Mouse (Mus musculus): ENCODE measurements around the gene Arf4.
A peak's percentile ranks its signal among the peaks of the same experiment; 100 is the strongest.

The Arf4 gene

DNA sequence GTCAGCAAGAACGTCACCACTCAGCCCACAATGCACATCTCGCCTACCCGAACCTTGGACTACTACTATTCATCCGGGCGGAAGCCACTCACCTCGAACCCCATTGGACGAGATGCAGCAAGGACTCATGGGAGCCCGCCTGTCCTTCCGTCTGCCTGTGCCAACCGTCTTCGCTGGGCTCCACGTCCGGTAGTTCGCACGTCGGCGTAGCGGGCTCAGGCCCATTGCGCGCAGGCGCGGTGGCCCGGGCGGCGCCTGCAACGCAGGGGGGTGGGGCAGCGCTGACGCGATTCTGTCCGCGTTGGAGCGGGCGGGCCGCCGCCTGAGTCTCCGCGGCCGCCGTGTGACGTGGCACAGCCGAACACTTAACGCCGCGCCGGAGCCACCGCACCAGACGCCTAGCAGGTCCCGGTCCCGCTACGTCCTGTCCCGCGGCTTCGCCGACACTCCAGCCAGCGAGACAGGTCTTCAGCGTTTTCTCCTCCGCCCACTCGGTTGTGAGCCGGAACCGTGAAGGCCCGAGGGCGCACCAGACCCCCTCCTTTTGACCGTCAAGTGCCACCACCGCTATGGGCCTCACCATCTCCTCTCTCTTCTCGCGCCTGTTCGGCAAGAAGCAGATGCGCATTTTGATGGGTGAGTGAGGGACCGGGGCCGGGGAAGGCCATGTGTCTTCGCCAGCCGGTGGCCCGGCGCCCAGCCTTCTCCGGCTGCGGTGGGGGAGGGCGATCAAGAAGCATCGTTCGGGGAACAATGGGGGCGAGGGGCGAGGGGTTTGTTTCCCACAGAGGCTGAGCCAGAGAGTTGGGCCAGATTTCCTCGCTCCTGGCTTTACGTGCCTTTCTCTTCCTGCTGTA is at the start of gene Arf4:
TSS of gene Arf4 (plus strand) at position 224 of the 857 bp plus-strand sequence.
- DNase-seq (ENCODE audit: low spot score), result peak; percentile 94

DNA sequence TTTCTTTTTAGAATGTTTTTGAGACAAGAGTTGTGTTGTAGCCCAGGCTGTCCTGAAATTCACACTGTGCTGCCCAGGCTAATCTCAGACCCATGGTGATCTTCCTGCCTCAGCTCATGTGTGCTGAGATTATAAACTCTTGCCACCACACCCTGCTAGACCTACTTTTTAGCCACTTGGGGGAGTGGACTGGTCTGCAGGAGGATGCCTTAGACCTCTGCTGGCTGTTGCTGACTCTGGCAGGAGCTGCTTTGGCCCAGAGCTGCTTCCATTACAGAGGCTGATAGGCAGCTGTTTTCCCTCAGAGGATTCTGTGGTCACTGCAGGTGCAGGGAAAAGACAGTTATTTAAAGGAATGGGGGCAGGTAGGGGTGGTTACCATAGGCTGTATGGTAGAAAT is 46.5 kb upstream of the Arf4 start:
- no peak for DNase-seq (ENCODE audit: low spot score)

DNA sequence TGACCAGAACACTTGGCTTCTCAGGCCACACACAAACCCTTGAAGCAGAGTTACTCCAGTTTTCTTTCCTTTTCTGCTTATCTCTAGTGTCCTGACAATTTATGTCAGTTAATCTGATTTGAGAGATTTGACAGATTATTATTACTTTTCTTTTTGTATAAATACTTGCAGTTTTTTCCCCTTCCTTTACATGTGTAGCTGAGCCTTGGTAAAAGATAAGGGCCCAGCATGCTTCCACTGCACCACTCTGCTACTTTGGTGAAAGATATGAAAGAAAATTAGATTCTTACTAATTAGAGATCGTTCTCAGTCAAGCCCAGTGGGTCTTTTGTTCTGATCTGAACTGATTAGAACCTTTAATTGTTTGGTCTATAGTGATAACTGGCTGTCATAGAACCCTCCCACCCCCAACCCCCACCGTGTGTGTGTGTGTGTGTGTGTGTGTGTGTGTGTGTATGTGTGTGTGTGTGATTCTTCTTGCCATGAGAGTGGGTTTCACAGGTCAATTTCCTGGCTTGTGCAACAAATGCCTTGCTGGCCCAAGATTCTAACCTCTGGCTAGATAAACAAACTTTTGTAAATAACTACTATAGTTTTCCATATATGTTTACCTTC is 44.5 kb upstream of the Arf4 start:
- DNase-seq (ENCODE audit: low spot score), result no peak

DNA sequence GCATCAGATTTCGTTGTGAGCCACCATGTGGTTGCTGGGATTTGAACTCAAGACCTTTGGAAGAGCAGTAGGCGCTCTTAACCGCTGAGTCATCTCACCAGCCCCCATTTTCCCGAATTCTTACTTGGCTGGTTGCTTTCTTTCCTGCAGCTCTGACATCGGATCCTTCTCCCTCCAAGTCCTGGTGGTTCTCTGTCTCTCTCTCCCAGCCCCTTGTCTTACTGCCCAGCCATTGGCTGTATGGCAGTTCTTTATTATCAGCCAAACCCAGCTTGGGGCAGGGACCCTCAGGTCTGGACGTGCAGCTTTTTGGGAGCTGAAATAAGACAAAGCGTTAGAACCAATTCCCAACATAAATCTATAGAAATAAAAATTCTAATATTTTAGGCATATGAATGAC is 42.7 kb upstream of the Arf4 start:
- DNase-seq (ENCODE audit: low spot score), result no peak

DNA sequence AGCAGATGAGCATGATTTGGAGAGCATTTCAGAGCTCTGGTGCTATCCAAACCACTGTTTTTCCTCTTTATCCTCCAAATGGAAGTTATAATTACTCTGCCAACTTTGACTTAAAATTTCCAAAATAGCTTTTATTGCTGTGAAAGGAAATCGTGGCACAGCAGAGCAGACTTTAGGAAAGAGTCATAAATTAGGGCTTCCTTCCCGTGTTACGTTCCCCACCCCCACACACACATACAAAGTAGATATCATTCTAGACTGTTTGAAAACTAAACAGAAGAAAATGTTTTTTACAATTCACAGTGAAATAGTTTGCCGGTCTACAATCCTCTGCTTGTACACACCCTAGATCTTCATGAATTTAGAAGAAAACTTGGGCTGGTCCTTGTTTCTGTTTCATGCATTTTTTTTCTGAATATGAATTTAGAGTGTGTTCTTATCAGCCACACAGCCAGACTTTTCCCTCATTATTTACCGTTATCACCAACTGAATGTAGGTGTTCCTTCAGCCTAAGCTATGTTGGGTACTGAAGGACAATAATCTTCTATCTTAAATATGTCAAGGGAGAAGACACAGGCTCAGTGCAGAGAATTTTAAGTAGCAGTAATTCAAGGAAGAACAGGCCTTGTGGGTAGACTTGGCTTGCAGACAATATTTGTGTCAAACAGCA is 42.0 kb upstream of the Arf4 start:
- no peak for DNase-seq (ENCODE audit: low spot score)

DNA sequence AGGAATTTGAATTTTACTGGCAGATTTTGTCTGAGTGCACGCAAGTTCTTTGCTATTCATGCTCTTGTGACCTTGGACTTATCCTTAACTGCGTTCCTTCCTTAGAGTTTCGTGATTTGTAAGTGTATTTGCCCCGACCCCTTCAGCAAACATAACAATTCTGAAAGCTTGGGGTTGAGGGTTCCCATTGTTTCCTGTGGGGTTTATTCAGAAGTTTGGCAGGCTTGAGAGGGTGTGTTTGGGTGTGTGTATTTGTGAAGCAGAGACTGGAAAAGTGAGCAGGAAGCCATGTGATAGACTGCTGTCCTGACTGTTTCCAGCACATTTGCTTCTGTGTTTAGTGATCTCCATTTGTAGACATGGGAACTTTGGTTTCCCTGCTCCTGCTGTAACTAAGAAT is 32.5 kb upstream of the Arf4 start:
- DNase-seq (ENCODE audit: low spot score), result no peak

DNA sequence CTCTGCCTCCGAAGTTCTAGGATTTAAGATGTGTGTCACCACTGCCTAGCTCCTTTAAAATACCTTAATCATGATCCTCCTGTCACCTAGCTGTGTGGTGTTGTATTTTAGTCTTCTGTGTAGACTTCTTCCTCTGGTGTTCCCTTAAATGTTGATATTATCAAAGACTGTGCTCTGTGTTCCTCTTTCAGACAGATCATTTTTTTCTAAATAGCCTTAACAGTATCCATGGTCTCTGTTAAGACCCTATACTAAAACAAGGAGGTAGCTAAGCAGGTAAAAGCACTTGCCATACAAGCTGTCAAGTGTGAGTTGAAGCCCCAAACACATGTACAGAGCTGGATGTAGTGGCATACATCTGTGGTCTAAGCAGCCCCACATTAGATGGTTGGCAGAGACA is 28.2 kb upstream of the Arf4 start:
- no peak for DNase-seq (ENCODE audit: low spot score)

DNA sequence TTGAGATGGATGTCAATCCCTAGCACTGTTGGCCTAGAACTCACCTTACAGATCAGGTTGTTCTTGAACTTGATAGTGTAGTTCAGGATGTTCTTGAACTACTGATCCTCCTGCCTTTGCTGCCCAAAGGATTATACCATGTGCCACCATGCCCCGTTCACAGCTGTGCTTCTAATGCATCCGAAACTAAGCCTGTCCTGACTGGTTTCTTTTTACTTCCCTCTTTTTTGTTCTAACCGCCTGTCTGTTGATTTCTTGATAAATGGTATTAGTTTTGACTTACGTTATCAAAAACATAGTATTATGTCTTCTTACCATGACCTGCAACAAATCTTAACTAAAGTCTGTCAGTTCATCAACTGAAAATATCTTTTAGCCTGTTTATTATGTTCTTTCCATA is 27.2 kb upstream of the Arf4 start:
- DNase-seq (ENCODE audit: low spot score), result no peak

DNA sequence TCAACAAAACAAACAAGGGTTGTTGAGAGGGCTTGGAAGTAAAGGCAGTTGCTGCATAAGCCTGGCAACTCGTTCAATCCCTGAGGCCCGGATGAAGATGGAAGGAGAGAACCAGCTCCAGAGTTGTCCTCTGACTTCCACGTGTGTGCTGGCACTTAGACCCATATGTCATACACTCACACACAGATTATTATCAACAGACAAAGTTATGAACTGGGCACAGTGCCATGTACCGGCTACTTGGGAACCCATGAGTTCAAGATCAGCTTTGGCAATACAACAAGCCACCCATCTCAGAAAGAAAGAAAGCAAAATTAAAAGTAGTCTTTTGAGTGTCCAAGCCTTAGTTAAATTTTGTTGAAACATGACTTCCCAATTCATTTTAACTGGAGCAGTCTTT is 12.6 kb upstream of the Arf4 start:
- DNase-seq (ENCODE audit: low spot score), result no peak

DNA sequence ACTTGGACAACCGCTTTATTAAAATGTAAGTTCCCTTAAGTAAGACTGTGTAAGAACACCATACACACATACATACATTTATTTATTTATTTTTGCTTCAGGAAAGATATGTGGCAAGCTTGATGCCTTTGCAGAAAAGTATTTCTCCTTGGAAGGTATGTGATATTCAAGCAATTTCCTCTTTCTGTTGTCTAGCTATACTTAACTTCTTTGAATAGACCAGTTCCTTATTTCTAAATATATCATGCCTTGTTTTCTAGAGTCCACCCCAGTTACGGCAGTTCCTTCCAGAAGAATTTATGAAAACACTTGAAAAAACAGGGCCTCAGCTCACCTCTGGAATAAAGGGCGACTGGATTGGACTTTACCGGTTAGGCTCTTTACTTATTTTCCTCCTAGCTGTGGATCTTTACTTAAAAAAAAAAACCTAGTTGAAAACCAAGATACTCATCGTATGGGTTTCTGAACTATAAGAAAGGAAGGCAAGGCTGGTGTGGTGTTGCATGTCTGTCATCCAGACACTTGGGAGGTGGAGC is 11.2 kb upstream of the Arf4 start:
- DNase-seq (ENCODE audit: low spot score), result no peak

DNA sequence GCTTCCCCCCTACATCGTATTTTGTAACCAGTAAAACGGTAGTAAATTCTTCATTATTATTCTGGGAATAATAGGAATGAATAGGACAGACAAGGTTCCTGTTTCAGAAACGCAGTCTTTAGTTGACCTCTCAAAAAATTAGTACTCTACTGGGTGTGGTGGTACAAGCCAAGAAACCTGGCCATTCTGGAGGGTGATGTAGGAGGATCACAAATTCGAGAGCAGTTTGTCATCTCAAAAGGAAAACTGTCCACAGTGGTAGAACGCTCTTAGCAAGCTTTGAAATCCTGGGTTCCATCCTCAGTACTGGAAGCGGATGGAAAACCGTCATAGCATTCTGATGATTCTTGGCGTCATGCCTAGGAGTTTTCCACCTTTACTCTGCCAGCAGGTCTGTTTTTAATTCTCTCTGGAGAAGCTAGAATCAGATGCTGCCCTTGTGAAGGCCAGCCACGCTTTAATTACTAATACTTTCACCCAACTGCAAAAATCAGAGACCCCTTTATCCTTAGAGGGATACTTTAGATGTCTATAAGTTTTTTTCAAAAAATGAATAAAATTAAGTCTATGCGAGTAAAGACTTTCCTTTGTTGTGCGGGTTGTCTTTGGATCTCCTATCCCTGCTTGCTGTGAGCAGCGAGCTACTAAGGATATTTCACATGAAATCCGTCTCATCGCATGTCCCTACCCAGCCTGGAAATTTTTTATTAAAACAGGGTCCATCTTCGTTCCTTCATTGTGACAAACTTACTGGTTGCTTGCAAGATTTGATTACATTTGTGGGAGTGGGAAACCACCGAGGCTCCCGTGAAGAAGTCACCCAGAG is 636 bp upstream of the Arf4 start:
- peak; percentile 11 for DNase-seq (ENCODE audit: low spot score)

DNA sequence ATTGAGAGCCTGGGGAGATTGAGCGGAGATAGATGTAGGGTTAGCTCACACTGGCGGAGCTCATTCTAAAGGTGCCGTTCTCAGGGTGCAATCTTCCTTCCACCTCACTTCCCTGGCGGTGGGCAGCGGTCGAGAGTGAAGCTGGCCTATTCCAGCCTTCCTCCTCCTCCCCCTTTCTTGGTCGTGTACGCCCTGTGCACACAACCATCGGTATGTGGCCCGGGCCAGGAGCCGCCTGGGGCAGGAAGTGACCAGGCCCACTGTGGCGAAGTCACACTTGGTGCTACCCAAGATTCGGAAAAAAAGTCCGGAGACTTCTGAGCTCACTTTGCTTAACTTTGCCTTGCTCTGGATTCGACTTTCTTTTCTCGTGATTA is 822 bp downstream of the Arf4 start:
- peak; percentile 59 for DNase-seq (ENCODE audit: low spot score)

DNA sequence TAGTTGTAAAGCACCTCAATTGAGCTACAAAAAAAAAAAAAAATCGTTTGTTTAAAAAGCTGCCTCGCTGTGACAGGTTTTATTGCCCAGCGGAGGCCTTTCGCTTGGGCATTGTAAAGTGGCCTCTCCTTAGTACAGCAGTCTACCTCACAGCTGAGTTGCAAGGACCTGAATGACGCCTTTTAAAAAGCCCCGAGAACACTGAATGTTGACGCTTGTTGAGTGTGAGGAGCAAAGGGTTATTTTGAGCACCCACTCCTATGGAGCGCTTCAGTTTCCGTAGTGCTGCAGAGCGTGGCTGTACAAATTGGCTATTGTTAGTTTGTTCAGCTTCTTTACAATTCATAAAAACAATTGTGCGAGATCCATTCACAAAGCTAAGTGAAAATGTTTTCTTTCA is 1.4 kb downstream of the Arf4 start:
- no peak for DNase-seq (ENCODE audit: low spot score)

DNA sequence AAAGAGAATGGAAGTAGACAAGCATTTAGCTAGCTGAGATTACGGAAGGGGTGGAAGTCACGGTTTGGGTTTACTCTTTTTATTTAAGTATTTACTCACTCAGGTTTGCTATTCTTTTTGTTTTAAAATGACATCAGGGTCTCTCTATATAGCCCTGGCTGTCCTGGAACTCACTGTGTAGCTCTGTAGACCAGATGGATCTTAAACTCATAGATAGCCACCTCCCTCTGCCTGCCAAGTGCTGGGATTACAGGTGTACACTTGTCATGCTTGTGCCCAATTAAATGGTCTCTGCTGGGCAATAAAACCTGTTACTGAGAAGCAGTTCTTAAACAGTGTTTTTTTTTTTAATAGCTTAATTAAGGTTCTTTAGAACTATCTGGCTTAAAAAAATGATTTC is 2.1 kb downstream of the Arf4 start:
- DNase-seq (ENCODE audit: low spot score), result no peak

DNA sequence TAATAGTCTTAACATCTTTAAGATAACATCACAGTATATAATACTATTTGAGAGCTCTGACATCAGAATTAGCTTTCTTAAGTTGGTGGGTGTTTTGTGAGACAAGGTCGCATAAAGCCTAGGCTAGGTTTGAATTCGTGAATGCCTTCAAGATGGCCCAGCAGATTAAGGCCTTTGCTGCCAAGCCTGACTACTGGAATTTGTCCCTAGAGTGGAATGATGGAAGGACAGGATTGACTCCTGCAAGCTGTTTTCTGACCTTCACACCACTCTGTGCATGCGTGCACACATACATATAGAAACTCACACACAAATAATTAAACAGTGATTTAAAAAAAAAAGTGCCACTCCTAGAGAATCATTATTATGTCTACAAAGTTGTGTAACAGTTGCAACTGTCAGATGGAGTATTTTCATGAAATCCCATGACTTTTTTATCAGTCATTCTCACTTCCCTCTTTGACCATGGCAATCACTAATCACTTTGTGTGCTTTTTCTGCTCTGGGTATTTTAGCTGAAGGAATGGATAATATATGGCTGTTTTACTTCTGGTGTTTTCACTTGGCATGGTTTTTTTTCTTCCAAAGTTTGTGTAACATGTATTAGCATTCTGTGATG is 5.2 kb downstream of the Arf4 start:
- DNase-seq (ENCODE audit: low spot score), result no peak

DNA sequence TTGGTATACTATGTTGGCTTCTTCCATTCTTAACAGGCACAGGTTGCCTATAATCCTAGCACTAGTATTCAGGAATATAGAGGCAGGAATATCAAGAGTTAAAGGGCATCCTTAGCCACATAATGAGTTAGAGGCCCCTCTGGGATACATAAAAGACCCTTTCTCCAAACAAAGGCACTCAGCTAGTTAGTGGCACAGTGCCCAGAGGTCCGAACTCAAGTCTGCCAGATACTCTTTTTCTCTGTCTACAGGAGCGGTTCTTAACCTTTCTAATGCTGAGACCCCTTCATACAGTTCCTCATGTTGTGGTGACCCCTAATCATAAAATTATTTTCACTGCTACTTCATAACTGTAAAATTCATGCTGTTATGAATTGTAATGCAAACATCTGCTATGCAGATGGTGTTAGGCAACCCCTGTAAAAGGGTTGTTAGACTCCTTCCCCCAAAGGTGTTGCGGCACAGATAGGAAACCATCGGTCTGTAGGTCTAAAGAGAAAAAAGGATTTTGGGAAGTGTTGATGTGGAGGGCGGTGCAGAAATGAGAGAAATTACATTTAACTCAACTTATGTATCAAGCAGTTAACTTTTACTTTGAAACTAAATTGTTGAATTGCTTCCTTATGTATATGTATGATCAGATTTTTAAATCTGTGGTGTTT is 8.2 kb downstream of the Arf4 start:
- DNase-seq (ENCODE audit: low spot score), result no peak

DNA sequence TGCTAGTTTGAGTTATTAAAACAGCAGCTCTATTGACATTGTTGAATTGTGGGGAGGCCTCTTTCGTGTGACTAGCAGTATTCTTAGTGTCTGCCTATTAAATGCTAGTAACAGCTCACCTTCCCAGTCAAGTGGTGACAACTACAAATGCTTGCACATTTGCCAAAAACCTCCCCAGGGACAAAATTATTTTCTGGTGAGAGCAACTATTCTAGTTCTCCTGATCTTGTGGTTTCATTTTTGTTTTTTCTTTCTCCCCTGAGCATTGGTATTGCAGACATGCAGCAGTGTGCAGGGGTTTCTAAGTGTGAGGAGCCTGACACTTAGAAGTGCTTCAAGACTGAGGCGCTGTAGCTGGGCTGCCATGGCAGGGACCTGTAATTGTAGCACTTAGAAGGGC is 9.9 kb downstream of the Arf4 start:
- no peak for DNase-seq (ENCODE audit: low spot score)

DNA sequence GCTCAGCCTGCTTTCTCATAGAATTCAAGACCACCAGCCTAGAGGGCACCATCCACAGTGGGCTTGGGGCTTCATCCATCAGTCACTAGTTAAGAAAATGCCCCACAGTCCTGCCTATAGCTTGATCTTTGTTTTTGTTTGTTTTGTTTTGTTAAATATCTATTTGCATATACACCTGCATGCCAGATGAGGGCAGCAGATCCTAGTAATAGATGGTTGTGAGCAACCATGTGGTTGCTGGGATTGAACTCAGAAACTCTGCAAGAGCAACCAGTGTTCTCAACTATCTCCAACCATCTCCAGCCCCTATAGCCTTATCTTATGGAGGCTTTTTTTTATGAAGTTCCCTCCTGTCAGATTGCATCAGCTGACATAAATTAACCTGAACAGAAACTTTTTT is 14.0 kb downstream of the Arf4 start:
- no peak for DNase-seq (ENCODE audit: low spot score)

DNA sequence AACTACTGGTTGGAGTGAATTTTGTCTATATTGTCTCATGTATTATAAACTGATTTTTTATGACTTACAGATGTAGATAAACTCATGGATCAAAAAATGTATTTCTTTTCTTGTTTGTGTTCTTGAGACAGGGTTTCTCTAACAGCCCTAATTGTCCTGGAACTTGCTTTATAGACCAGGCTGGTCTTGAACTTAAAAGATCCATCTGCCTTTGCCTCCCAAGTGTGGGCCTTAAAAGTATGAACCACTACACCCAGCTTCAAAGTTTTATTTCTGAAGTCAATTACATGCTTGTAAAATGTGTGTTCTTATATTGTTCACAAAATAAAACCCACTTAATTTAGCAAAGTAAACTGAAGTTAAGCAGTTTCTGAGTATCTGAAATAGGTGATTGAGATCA is 20.3 kb downstream of the Arf4 start:
- no peak for DNase-seq (ENCODE audit: low spot score)

DNA sequence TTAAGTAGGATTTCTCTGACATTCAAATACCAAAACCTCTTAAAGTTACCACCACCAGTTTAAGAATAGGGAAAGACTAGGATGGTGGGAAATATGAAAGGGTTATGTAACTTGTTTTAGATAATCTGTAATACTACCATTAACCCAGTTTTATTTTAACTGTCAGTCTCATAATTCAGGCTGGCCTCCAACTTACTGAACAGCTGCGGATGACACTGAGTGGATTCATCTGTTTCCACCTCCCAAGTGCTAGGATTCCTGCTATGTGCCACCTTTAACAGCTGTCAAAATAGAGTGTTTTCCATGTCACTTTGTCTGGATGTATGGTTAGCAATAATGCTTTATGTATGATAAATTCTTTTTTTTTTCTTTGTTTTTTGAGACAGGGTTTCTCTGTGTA is 22.4 kb downstream of the Arf4 start:
- DNase-seq (ENCODE audit: low spot score), result no peak

DNA sequence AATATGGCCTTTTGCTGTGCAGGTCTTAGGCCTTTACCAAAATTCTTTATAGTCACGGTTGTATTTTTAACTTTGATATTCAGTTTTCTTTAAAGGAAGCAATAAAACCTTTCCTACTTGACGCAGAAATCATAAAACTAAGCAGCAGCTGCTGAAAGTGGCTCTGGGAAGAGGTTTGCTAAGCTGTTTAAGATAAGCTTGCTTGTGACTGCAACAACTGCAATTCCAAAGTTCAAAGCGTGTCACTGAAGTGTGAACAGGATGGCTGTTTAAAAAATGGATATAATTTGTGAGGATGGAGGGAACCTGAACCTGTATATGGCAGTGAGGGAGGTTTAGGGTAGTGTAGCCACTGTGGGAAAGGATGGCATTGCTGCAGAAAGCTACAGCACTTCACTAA is 24.1 kb downstream of the Arf4 start:
- no peak for DNase-seq (ENCODE audit: low spot score)
